Mouse (Mus musculus): Measurements from ENCODE around the gene Rgma. TPM values are rescaled to one million over a fixed set of nuclear protein-coding genes. Genes with fewer than 3 reads are reported as not detected.

The Rgma gene
- 6.8 and 15.0 TPM in 2 replicates for polyA plus RNA-seq (2021; fragmentation: Nextera tagmentation)
- long read RNA-seq, experiment 1, partial matches to known transcripts, result 0 of 8 reads
- long read RNA-seq, experiment 1, other reads (novel, unspliced or antisense), result 0 of 8 reads
- long read RNA-seq, experiment 2, partial matches to known transcripts, result 0 of 3 reads
- long read RNA-seq, experiment 2, other reads (novel, unspliced or antisense), result 2 of 3 reads

DNA sequence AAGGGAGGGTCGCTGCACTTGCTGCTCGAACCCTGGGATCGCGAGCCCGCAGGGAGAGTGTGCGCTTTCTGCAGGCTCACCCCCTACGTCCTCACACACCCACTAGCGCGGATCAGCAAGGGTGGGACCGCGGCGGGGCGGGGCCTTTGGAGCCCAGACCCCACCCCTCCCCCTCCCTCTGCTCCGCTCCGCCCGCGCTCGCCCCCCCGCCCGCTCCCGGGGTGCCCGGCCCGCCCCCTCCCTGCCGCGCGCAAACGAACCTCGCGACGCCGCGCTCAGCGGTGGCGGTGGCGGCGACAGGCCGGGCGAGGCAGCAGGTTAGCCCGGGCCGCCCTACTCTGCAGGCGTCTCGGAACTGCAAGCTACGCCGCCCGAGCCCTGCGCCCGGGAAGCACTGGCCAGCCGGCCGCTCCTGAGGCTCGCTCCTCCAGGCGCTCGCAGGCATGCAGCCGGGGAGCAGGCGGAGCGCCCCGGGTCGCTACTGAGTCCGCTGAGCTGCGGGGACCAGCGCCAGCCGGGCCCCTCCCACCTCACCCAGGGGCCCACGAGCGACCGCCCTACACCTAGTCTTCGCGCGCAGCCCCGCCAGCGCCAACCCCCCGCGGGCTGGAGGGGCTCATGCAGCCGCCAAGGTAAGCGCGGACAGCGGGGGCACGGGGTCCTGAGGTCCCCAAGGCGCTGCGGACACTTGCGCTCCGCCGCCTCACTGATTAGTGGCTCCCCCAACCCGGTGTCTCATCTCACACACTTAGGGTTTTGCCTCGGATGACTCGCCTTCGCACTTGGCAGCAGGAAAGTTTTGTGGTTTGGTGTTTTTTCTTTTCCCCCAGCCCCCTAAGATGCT, at the start of gene Rgma:
Rgma (plus strand) TSS at position 253 of the 844 bp plus-strand sequence.

Other genes with a start within 250 kb of the Rgma start
- gene Chd2, start 166.3 kb downstream of the Rgma start, polyA plus RNA-seq (2021; fragmentation: Nextera tagmentation), result 8.9 and 11.1 TPM in 2 replicates